Mouse (Mus musculus) c-Kit-positive CD71-negative TER-119-negative erythroid progenitor cells, embryonic 14.5 days (primary cell): Measurements from ENCODE around the gene Lrrc4b.

Experiments used
- DNase-seq: peaks from one replicate; pipeline ENCODE4 v3.0.0-alpha.2; 2013; ENCODE audit warnings: low read depth

Lrrc4b gene

DNA sequence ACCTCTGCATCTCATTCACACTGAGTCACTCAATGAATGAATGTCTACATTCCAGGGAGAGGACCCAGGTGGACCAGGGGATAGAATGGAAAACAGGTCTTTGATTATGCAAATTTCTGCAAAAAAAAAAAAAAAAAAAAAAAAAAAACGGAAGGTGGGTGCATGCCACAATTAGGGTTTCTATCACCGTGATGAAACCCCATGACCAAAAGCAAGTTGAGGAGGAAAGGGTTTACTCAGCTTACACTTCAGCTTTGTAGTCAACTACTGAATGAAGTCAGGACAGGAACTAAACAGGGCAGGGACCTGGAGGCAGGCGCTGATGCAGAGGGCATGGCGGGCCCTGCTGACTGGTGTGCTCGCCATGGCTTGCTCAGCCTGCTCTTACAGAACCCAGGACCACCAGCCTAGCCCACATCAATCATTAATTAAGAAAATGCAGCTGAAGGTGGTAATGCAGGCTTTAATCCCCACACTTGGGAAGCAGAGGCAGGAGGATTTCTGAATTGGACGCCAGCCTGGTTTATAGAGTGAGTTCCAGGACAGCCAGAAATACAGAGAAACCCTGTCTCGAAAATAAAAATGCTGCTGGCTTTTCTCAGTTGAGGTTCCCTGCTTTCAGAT lies 56.9 kb downstream of the Lrrc4b start:
- DNase-seq = no peak

DNA sequence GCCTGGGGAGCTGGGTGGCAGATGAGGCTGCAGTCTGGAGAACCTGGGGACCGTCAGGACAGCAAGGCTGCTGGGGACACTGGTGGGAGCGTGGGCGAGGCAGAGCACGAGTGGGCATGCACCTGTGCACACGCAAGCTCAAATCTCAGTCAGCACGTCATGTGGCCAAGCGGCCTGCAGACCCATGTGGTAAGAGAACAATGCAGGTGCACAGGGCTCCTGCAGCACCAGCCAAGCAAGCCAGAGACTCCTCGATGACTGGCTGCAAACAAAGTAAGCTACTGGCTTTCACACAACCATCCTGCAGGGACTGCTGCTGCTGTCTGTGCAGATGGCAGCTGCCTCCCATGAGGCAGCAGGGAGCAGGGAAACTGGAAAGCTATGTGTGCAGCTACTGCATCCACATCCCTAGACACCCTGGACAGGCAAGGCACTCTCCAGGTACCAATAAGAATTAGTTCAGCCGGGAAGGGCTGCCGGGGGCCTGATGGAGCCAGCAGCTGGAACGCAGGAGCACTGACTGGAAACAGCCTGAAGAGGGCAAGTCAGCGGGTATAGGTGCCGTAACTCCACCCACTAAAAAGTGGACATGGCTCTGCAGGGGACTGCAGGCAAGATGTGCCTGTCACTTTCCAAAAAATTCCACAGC lies 58.2 kb downstream of the Lrrc4b start:
- no peak for DNase-seq

DNA sequence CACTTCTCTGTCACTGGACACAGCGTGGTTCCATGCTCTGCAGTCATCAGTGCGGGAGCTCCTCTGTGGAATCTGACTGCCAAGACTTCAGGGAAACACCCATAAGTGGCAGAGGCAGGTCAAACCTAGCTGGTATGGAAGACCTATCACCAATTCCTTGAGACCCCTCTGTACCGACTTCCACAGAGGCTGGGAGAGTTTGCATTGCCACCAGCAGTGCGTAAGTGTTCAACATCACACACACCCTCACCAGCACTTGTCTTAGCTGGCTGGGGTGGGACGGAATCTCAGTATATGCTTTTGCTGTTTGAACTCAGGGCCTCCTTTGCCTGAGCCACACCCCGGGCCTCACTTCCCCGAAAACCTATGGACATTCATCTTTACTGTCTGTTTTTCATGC lies 59.1 kb downstream of the Lrrc4b start:
- DNase-seq = no peak

DNA sequence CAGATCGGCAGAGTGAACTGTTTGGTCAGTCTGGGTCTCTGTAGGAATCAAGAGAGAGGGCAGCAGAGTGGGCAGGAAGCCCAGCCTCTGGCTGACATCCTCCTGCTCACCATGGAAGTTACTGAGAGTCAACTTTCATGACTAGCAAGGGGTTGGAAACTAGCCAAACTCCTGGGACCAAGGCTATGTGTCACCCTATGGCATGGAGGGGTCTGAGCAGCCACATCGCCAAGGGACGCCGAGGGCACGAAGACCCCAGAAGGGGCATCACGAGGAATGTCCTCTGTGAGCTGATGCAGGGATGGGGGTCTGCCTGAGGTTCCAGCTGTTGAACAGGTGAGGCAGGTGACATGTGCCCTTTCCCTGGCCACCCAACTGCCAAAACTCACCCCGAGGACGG lies 59.7 kb downstream of the Lrrc4b start:
- DNase-seq = no peak

DNA sequence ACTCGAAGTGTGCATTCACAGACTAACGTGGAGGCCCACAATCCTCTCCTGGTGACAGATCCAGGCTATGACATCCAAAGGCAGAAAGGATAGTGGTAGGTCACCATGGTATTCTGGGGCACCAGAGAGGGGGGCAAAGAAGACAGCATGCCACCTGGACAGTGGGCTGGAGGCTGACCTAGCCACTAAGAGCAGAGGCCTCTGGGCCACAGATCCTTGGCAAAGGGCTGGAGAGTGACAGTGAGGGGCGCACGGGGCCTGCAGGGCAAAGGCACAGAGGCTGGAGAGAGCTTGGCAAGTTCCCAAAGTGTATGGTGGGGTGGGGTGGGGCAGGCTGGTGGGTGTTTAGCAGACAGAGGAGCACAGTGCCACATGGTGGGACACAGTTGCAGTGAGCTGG lies 61.5 kb downstream of the Lrrc4b start:
- no peak for DNase-seq

DNA sequence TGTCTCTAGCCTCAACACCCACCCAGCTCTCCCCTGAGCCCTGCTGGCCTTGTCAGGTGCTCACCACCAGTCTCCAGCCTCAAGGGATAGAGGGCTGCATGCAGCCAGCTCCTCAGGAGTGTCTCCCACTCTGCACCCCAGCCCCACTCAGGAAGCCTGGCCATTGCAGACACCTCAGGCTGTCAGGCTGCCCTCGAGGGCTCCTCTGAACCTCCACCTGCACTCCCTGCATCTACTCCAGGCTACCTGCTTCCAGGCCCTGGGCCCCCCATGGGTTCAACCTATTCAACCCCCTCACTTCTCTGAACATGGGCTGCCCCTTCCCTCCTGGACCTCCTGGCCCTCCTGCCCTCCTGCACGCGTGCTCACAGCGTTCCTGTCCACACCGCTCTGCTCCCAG lies 62.6 kb downstream of the Lrrc4b start:
- no peak for DNase-seq

DNA sequence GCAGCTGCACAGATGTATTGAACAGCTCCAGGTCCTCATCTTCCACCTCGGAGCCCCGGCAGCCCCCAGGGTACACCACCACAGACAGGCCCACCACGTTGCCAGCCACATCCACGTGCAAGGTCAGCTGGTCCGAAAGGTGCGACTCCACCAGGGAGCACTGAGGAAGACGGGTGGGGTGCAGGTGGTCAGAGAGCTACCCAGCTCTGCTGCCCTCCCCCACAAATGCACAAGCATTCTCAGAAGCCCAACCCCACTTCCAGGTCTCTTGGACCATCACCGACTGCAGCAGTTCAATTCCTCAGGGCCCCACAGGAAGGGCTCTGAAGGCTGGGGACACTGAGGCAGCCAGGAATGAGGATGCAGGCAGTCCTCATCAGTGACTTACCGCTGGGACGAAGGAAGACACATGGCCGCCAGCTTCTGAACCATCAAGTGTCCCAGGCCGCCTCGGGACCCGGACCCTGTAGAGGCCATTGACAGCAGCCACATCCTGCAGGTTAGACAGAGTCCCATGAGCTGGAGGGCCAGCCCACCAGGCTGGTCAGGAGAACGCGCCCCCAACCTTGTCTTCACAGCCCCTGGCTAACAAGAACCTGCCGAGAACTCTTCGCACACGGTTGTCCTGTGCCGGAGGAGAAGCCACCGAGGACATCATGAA lies 63.5 kb downstream of the Lrrc4b start:
- DNase-seq = no peak

DNA sequence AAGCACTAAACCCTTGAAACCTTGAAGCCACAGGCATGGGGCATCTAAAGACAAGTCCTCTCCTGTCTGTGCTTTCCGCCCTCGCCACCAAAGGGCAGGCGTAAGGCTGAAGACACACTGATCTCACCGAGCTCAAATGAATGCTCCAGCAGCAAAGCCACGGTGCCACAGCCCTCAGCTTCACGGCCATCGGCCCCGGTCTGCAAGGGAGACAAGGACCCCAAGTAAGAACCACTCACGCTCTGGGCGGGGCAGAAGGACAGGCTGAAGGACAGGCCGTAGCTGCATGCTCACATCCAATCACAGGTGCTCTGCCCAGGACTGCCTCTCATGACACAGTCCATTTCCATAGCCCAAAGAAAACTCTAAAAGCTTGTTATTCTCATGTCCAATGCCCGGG lies 65.9 kb downstream of the Lrrc4b start:
- DNase-seq = no peak

DNA sequence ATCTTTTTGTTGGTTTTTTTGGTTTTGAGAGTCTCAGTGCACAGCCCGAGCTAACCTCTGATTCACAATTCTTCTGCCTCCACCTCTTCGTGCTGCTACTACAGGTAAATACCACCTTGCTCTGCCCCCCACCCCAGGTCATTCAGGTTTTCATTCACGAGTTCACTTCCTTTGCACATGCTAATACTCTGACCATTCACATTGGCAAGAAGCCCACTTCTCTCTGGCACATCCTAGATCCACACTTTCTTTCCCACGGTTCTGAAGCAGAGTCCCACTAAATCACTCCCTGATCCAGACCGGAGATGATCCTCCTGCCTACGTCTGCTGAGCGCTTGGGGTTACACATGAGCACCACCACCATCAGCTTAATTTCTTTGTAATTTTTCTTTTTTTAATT lies 66.3 kb downstream of the Lrrc4b start:
- no peak for DNase-seq

DNA sequence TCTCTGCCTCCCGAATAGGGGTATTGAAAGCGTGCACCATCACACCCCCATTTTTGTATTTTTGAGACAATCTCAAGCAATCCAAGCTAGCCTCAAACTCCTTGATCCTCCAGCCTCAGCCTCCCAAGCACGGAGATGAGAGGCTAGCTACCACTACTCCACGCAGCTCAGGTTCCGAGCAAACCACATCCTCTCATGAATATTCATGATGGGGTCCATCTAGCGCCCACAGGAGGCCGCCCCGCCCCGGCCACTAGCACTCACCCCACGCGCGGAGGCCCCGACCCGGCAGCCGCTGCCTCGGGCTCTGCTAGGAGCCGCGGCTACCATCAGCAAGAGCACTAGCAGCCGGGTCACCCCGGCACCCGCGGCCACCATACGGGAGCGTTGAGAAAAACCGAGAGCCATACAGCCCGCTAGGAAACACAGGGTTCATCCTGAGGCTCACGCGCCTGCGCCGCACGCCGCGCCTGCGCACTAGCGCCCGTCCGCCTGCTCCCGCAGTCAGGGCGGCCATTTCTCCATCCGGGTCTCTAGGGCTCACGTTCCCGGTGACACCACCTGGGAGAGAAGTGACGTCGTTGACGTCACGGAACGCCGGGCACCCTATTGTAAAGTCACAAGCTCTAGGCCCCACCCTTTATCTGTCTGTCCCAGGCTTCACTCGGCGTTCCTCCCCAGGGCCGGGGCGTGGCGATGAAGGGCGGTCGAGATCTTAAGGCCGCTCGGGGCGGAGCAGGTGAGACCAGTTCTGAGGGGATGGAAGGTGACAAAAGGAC lies 67.4 kb downstream of the Lrrc4b start, which contains the start of the genes Emc10 and Fam71e1:
Gene Emc10 (minus strand): TSS at position 538 of the 779 bp plus-strand sequence.
Gene Fam71e1 (plus strand): TSS at position 590 of the 779 bp plus-strand sequence.
- DNase-seq = peak; percentile 98

DNA sequence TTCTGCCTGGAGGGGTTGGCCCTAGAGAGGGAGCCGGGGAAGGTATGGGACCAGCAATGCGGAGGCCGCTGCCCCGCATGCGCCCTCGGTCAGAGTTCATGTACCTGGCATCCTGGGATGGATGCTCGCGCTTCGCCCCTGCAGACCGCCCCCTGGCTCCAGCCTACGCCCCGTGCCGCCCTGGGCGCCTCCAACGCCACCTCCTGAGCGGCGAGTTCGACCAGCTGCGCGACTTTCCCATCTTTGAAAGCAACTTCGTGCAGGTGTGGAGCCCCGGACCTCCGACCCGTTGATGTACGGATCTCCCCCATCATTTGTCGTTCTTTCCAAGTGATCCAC lies 67.9 kb downstream of the Lrrc4b start:
- DNase-seq = no peak

DNA sequence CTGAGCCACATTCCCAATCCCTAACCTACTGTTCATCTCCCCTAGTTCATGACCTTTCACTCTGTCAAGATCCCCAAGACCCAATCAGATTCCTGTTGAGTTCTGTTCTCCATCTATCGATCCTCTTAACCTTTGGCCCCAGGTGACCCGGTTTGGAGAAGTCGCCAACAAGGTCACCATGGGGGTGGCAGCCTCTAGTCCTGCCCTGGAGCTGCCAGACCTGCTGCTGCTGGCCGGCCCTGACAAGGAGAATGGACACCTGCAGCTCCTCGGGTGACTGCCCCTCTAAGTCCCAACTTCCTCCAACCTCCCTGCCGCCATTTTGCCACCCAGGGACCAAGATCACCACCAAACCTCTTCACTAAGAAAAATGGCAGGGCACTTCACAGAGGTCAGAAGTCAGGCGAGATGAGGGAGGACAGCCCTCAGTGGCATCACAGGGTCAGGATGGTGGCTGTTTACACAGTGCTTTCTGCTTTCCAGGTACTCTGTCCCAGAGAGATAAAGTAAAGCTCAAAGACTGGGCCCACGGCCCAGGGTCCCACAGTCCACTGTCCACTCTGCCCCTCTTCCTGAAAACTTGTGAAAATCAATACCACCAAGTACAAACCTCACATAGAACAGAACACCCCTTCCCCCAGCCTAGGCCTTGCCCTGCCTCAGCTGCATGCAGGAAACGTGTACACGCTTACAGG lies 68.7 kb downstream of the Lrrc4b start:
- no peak for DNase-seq

DNA sequence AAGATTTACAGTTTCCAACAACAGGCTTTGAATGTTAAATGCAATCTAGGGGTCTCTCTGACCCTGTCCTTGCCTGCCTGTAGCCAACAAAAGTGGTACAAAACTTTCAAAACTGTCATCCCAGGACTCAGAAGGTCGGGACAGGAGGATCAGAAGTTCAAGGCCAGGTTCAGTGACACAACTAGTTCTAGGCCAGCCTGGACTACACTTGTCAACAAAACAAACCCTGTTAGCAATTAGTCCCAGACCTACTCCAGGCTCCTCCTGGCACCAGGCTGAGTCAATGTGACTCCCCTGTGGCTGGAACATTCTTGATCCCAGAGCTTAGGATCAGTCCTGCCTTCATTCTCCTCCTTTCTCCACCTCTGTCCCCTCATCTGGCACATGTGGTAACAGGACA lies 70.1 kb downstream of the Lrrc4b start:
- no peak for DNase-seq

DNA sequence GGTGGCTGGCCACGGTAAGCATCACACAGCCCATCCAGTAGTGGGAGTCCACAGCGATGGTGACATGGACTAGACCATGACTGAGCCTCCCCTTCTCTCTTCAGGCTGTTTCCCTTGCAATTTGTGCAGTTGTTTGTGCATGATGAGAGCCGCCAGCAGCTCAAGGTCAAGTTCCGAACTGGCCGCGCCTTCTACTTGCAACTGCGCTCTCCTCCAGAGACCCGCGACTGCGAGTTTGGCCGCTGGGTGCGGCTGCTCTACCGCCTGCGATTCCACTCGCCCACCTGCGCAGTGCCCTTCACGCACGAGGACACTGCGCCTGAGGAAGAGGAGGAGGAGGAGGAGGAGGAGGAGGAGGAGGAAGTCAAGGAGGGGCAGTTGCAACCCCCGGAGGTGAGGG lies 71.2 kb downstream of the Lrrc4b start:
- DNase-seq = no peak

DNA sequence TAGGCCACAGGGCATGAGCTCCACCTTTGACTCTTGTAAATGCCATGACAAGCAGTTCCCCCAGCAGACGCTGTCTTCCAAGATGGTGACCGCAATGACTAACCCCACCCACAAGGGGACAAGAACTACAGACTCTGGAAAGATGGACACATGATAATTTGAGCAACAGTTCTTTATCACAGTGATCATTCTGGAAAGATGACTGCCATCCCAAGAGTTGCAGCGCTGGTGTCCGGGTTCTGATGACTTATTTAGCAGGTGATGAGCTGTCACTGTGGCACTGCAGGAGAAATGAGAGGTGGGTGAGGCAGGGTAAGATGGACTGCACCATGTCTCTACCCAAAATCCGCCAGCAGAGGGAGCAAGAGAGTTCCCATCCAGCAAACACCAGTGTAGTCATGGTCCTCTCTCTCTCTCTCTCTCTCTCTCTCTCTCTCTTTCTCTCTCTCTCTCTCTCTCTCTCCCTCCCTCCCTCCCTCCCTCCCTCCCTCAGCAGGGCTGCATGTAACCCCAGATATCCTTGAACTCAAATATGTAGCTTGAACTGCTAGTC lies 72.8 kb downstream of the Lrrc4b start:
- peak; percentile 75 for DNase-seq

DNA sequence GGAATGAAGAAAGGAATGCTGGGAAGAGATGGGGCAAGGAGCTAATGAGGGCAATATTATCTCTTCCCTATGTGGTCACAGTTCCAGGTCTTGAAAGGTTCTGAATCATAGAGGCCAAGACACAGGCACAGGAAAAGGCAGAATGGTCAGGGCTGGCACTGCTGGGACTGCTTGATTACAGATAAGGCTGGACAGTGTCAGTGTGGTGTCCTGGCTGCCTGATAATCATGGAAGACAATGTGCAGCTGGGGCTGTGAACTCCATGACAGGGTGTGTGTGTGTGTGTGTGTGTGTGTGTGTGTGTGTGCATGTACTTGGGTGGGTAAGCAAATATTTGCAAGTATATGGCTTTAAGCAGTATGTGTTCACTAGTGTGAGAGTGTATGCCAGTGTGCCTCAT lies 78.7 kb downstream of the Lrrc4b start:
- no peak for DNase-seq
